ENCODE assay signal across 8 mouse cellular contexts in genomic region chr7:125393228-125393627, GRCm38 (mm10). TPM values are rescaled to one million over a fixed set of nuclear protein-coding genes. Genes with fewer than 3 reads are reported as not detected.
DNase-seq lines count a peak whose midpoint lies in the region; ATAC-seq lines count a peak whose summit lies in the region.

No protein-coding gene starts in this region.

- H3K9ac ChIP-seq in hindbrain, embryonic 12.5 days = peak overlapping the region; percentile 58
- peak overlapping the region; percentile 58 for H3K9ac ChIP-seq in midbrain, embryonic 12.5 days (replicated peaks)

- 1% methylated on average over 15 of the region's 16 CpGs for WGBS in hindbrain, embryonic 12.5 days
- 0% methylated on average over 16 of the region's 16 CpGs for WGBS in midbrain, embryonic 12.5 days

- H3K27ac ChIP-seq in hindbrain, embryonic 12.5 days = peak overlapping the region; percentile 49; the same call in 1 of the 2 replicates
- H3K27ac ChIP-seq in midbrain, embryonic 12.5 days (replicated peaks) = peak overlapping the region; percentile 50; the same call in 1 of the 2 replicates

- peak overlapping the region; percentile 33 for H3K4me3 ChIP-seq in hindbrain, embryonic 12.5 days
- peak overlapping the region; percentile 45 for H3K4me3 ChIP-seq in midbrain, embryonic 12.5 days

- ATAC-seq in hindbrain, embryonic 12.5 days (ENCODE audit: low FRiP score) = peak; percentile 78
- peak; percentile 65 for ATAC-seq in midbrain, embryonic 12.5 days (ENCODE audit: low FRiP score, low read depth)

- no peaks in the 10 kb centered on the region for H3K9me3 ChIP-seq in hindbrain, embryonic 12.5 days (replicated peaks)
- H3K9me3 ChIP-seq in midbrain, embryonic 12.5 days = no peaks in the 10 kb centered on the region

- H3K27me3 ChIP-seq in hindbrain, embryonic 12.5 days = peaks cover 13% of the 10 kb centered on the region
- peaks cover 22% of the 10 kb centered on the region for H3K27me3 ChIP-seq in midbrain, embryonic 12.5 days

- peaks cover 9% of the 10 kb centered on the region for H3K4me1 ChIP-seq in hindbrain, embryonic 12.5 days
- peaks cover 5% of the 10 kb centered on the region; the same call in 1 of the 2 replicates for H3K4me1 ChIP-seq in midbrain, embryonic 12.5 days

- no peaks in the 10 kb centered on the region for H3K36me3 ChIP-seq in hindbrain, embryonic 12.5 days
- no peaks in the 10 kb centered on the region for H3K36me3 ChIP-seq in midbrain, embryonic 12.5 days

- H3K4me2 ChIP-seq in hindbrain, embryonic 12.5 days (replicated peaks) = peak overlapping the region; percentile 73
- H3K4me2 ChIP-seq in midbrain, embryonic 12.5 days (replicated peaks) = peak overlapping the region; percentile 84

- DNase-seq in cerebellum, adult 11 months = peak; percentile 6
- DNase-seq in cerebellum, postnatal 36 days = no peak
- DNase-seq in right cerebral cortex, adult 18-20 months = peak; percentile 62
- DNase-seq in right cerebral cortex, postnatal 14 days = no peak
- no peak for DNase-seq in urinary bladder, postnatal 4 days (ENCODE audit: low spot score in 2 of 2)
- no peak for DNase-seq in gastrocnemius, postnatal 25 days

RNA-seq across cellular contexts. Expression of gene Kdm8, which starts 51.2 kb away (rescaled TPM):
- polyA plus RNA-seq in hindbrain, embryonic 12.5 days (2016; fragmentation: Nextera tagmentation; extraction: Ambion mirVana) = 9.3 and 10.7 TPM in 2 replicates
- 9.3 and 10.0 TPM in 2 replicates for polyA plus RNA-seq in midbrain, embryonic 12.5 days (2016; fragmentation: Nextera tagmentation; extraction: Ambion mirVana)
- 1 to 10 TPM; 4.1 to 4.5 TPM for total RNA-seq in gastrocnemius, postnatal 25 days (2021)

Comparison
In these comparisons a context has a peak if more than half of its experiments do, and no peak if none do; other contexts are left out.
1. DNase-seq: peak in cerebellum, adult 11 months (single experiment) and right cerebral cortex, adult 18-20 months (single experiment); none in cerebellum, postnatal 36 days (0 of 2), right cerebral cortex, postnatal 14 days (single experiment), urinary bladder, postnatal 4 days (0 of 2) and gastrocnemius, postnatal 25 days (single experiment).